Mouse (Mus musculus): ENCODE measurements around the gene Cox8a. TPM values are rescaled to one million over a fixed set of nuclear protein-coding genes. Genes with fewer than 3 reads are reported as not detected.

Gene Cox8a
- polyA plus RNA-seq (2015; fragmentation: Nextera tagmentation; extraction: Ambion mirVana), result 1,050 and 1,125 TPM in 2 replicates

DNA sequence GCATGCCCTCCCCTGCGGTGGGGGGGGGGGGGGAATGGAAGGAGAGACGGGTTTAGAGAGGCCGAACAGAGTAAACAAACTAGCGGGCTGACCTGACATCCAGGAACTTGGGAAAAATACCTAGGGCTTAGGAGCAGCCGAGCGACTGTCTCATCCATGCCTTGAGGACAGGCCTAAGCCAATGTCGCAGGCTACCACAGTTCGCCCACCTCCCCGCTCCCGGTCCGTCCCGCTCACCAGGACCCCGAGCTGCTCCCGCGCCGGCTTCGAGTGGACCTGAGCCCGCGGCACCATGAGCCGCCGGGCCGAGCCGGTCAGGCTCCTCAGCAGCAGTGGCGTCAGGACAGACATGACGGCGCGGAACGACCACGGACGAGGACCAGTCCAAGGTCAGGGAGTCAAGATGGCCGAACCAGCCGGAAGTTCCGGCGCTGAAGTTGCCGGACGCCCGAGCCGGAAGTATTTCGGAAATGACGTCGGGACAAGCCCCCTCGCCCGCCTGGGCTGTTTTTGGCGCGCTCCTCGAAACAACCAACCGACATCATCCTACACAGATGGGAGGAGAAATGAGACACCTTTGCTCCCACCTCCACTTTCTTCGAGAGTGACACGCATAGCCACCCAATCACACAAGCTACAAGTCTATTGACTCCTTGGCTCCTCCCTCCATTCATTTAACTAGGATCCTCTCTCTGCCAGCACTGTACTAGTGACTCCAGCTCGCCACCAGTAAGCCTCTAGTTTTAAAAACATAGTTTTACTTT is at the start of gene Cox8a:
Gene Cox8a (minus strand): TSS at position 455 of the 764 bp plus-strand sequence.
- under 1% methylated on average over 50 of the region's 50 CpGs for WGBS
- Histone ChIP-seq H3K36me3 (peaks cover 25% of the 10 kb centered on the region), H3K4me2 (peak within 1 kb of the TSS; percentile 72), H3K4me3 (peak within 1 kb of the TSS; percentile 87), H3K27ac (replicated peaks) (peak within 1 kb of the TSS; percentile 94), H3K27me3 (no peaks in the 10 kb centered on the region), H3K4me1 (replicated peaks) (peaks cover 36% of the 10 kb centered on the region), H3K9ac (peak within 1 kb of the TSS; percentile 86), H3K9me3 (no peaks in the 10 kb centered on the region)
- ATAC-seq (ENCODE audit: low FRiP score, low read depth), result peak; percentile 97

DNA sequence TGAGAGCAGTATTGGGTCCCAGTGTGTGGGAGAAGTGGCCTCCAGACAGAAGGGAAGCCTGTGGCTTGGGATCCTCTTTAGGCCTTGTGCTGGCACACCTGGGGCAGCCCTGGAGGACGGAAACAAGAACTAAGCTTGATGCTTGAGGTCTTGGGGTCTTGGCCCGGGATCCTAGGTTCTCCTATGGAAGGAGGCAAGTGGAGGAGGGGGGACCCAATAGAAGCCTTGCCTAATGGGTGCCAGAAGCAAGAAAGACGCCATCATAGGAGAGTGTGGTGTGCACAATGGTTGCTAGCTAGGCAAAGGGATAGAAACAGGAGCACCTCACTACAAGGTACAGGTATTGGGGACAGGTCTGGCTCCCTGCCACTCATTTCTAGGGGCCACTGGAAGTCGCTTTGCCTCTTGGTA is 49.0 kb upstream of the Cox8a start:
- 0 out of 2 replicates have a peak, but pooled peaks cover 3% of the 10 kb centered on the region for H3K36me3 ChIP-seq
- H3K27me3 ChIP-seq, result no peaks in the 10 kb centered on the region
- peaks cover 65% of the 10 kb centered on the region for H3K4me1 ChIP-seq (replicated peaks)
- ATAC-seq (ENCODE audit: low FRiP score, low read depth), result no peak
- peak overlapping the region; percentile 93 for H3K27ac ChIP-seq (replicated peaks)
- H3K9ac ChIP-seq, result no peak overlapping the region
- no peak overlapping the region for H3K4me3 ChIP-seq
- H3K4me2 ChIP-seq, result peak overlapping the region; percentile 82; the same call in 1 of the 2 replicates
- no peaks in the 10 kb centered on the region for H3K9me3 ChIP-seq
- WGBS, result 36% methylated on average over 4 of the region's 4 CpGs

DNA sequence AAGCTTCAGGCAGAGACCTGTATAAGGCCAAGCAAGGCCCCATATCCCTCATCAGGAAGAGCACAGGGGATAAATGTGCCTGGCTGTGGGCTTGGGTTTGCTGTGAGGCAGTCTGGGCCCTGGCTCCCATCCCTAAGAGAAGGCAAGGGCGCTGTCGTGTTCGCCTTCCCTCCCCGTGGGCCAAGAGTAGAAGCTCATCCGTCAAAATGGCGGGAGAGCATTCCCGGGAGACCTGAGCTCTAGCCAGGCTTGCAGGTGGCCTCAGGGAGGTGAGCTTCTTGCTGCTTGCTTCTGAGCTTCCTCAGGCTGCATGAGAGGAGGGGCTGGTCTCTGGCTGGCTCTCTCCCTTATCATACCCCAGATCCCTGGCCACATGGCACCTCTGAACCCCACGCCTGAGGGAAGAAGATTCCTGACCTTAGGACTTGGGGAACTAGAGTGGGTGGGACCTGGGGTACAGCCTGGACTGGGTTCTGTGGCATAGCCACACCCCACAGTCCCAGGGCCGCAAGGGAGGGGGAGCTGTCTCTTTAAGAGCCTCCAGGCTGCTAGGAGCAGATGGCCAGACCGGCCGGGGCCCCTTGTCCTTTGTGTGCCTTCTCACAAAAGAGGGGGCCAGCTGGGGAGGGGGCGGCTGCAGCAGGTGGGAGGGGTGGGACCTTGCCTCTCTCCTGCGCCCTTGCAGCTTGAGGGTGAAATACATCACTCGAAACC is 48.2 kb upstream of the Cox8a start:
- Histone ChIP-seq H3K27me3 (no peaks in the 10 kb centered on the region), H3K9me3 (no peaks in the 10 kb centered on the region), H3K4me1 (replicated peaks) (peaks cover 57% of the 10 kb centered on the region), H3K36me3 (no peaks in the 10 kb centered on the region), H3K9ac (no peak overlapping the region), H3K27ac (replicated peaks) (peak overlapping the region; percentile 93), H3K4me2 (0 out of 2 replicates have a peak overlapping the region, but pooled peaks have one; percentile 82), H3K4me3 (no peak overlapping the region)
- WGBS, result 10% methylated on average over 13 of the region's 14 CpGs
- ATAC-seq (ENCODE audit: low FRiP score, low read depth), result no peak

DNA sequence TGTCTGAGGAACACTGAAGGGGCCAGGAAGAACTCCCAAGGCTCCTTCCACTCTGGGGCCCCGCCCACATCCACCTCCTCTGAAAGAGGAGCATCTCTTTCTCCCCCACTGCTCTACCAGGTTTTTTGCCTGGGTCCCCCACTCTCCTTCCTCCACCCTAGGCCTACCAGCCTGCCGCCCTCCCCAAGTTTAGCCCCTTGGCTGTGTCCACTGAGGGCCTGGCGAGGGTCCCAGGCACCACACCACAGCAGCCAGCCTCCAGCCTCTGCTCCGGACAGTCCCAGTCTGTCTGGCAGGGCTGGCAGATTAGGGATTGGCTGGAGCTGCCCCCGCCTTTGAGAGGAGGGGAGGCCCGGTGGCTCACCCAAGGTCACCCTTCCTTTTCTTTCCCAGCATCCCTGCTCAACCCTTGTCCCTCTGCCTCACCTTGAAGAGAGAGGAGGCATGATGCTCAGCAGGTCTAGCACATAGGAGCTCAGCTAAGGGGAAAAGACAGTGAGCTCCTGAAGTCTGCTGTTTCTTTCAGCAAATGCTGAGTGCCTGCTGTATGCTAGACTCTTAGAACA is 47.4 kb upstream of the Cox8a start:
- H3K9ac ChIP-seq, result no peak overlapping the region
- peak overlapping the region; percentile 93 for H3K27ac ChIP-seq (replicated peaks)
- no peak overlapping the region for H3K4me3 ChIP-seq
- ATAC-seq (ENCODE audit: low FRiP score, low read depth), result no peak
- H3K36me3 ChIP-seq, result no peaks in the 10 kb centered on the region
- H3K27me3 ChIP-seq, result no peaks in the 10 kb centered on the region
- H3K4me2 ChIP-seq, result no peak overlapping the region
- peaks cover 49% of the 10 kb centered on the region for H3K4me1 ChIP-seq (replicated peaks)
- H3K9me3 ChIP-seq, result no peaks in the 10 kb centered on the region
- WGBS, result 15% methylated on average over 6 of the region's 6 CpGs

DNA sequence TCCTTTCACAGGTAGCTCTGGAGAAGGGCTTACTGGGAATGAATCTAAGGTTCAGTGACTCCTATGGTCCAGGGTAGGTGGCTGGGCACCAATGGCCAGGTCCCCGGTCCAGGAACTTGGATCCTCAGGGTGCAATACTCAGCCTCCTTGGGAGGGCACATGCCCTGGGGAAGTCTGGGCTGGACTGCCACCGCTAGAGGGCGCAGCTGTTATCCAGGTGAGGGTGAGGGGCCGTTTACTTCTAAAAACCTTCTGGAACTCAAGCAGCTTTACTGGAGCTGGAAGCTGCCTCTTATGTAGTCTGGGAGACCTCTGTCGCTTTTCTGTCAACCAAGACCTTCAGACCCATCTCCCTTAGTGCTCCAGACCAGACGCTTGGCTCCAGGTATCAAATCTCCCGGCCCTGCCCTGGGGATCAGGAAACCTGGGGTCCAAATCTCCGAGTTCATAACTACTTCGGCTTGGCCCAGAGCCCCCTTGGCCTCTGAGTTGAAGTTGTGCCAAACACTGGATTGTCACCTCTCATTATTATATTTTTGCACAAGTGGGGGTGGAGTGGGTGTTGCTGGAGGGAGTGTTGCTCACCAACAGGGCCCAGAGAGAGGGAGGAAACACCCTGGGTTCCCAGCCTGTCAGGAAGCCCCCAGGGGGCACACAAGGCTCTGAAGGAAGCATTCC is 46.8 kb upstream of the Cox8a start:
- no peak overlapping the region for H3K9ac ChIP-seq
- no peaks in the 10 kb centered on the region for H3K27me3 ChIP-seq
- H3K27ac ChIP-seq (replicated peaks), result peak overlapping the region; percentile 93
- ATAC-seq (ENCODE audit: low FRiP score, low read depth), result no peak
- WGBS, result 18% methylated on average over 9 of the region's 9 CpGs
- no peak overlapping the region for H3K4me3 ChIP-seq
- H3K9me3 ChIP-seq, result no peaks in the 10 kb centered on the region
- H3K36me3 ChIP-seq, result no peaks in the 10 kb centered on the region
- peaks cover 43% of the 10 kb centered on the region for H3K4me1 ChIP-seq (replicated peaks)
- H3K4me2 ChIP-seq, result no peak overlapping the region

DNA sequence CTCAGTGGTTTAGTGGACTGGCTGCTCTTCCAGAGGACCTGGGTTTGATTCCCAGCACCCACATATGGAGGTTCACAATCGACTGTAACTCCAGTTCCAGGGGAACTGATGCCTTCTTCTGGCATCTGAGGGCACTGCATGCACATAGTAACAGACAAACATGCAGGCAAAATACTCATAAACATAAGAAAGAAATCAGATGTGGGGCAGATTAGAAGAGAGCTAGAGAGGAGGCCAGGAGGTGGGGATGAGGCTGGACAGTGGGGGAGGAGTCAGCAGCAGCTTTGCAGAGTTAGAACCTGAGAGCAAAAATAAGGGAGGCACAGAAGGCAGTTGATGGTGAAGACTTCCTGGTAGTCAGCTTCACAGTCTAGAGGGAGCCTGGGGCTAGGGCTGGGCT is 45.2 kb upstream of the Cox8a start:
- ATAC-seq (ENCODE audit: low FRiP score, low read depth), result no peak
- Histone ChIP-seq H3K4me1 (replicated peaks) (peaks cover 37% of the 10 kb centered on the region), H3K4me2 (no peak overlapping the region), H3K9ac (no peak overlapping the region), H3K4me3 (no peak overlapping the region), H3K36me3 (no peaks in the 10 kb centered on the region), H3K27me3 (no peaks in the 10 kb centered on the region), H3K9me3 (no peaks in the 10 kb centered on the region), H3K27ac (replicated peaks) (no peak overlapping the region)
- WGBS, result 77% methylated on average over 1 of the region's 1 CpGs

DNA sequence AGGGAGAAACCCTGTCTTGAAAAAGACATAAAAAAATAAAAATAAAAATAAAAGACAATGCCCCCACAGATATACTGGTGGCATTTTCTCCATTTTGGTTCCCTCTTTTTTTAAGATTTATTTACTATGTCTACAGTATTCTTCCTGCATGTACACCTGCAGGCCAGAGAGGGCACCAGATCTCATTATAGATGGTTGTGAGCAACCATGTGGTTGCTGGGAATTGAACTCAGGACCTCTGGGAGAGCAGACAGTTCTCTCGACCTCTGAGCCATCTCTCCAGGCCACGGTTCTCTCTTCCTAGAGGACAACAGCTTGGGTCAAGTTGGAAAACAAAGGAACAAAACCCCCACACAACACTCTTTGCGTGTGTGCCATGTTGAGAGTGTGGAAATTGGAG is 44.5 kb upstream of the Cox8a start:
- Histone ChIP-seq H3K27me3 (no peaks in the 10 kb centered on the region), H3K4me1 (replicated peaks) (peaks cover 31% of the 10 kb centered on the region), H3K4me2 (no peak overlapping the region), H3K36me3 (no peaks in the 10 kb centered on the region), H3K9me3 (no peaks in the 10 kb centered on the region), H3K4me3 (no peak overlapping the region), H3K27ac (replicated peaks) (no peak overlapping the region), H3K9ac (no peak overlapping the region)
- 89% methylated on average over 3 of the region's 3 CpGs for WGBS
- no peak for ATAC-seq (ENCODE audit: low FRiP score, low read depth)

DNA sequence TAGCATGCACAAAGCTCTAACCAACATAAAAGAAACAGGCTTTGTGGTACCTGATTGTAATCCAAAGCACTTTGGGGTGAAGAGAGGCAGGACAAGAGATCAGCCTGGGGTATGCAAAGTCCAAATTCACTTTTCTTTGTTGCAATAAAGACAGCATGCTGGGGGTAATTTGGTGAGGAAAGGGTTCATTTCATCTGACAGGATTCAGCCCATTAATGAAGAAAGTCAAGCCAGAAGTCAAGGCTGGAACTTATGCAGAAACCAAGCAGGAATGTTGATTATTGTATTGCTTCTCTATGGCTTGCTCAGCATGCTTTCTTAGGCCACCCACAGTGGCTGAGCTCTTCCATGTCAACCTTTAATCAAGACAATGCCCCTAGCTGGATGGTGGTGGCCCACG is 44.1 kb upstream of the Cox8a start:
- H3K4me2 ChIP-seq, result no peak overlapping the region
- H3K27me3 ChIP-seq, result no peaks in the 10 kb centered on the region
- H3K4me1 ChIP-seq (replicated peaks), result peaks cover 26% of the 10 kb centered on the region
- no peak for ATAC-seq (ENCODE audit: low FRiP score, low read depth)
- no peak overlapping the region for H3K27ac ChIP-seq (replicated peaks)
- whole genome bisulfite sequencing, result 76% methylated on average over 1 of the region's 1 CpGs
- H3K36me3 ChIP-seq, result no peaks in the 10 kb centered on the region
- no peak overlapping the region for H3K4me3 ChIP-seq
- H3K9ac ChIP-seq, result no peak overlapping the region
- H3K9me3 ChIP-seq, result no peaks in the 10 kb centered on the region

DNA sequence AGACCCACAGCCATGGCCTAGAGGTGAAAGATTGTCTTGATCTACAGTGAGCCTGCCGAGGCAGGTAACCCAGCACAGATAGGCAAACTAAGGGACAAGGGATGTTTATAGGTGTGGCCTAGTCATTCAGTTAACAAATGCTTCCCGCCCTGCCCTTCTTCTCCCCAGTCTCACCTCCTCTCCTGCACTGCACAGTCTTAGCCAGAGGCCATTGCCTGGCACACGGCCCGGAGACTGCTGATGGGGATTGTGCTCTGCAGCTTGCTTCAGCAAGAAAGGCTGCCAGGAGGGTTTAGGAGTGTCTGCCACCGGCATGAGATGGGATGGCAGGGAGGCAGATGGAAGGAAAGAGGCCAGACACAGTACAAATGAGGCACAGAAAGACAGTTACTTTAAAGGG is 40.5 kb upstream of the Cox8a start:
- no peaks in the 10 kb centered on the region for H3K9me3 ChIP-seq
- H3K4me3 ChIP-seq, result no peak overlapping the region
- WGBS, result 74% methylated on average over 5 of the region's 5 CpGs
- H3K4me2 ChIP-seq, result no peak overlapping the region
- peak; percentile 30; the same call in 1 of the 2 replicates for ATAC-seq (ENCODE audit: low FRiP score, low read depth)
- H3K9ac ChIP-seq, result no peak overlapping the region
- no peaks in the 10 kb centered on the region for H3K36me3 ChIP-seq
- no peaks in the 10 kb centered on the region for H3K27me3 ChIP-seq
- H3K27ac ChIP-seq (replicated peaks), result no peak overlapping the region; the same call in 1 of the 2 replicates
- H3K4me1 ChIP-seq (replicated peaks), result peaks cover 3% of the 10 kb centered on the region; the same call in 1 of the 2 replicates

DNA sequence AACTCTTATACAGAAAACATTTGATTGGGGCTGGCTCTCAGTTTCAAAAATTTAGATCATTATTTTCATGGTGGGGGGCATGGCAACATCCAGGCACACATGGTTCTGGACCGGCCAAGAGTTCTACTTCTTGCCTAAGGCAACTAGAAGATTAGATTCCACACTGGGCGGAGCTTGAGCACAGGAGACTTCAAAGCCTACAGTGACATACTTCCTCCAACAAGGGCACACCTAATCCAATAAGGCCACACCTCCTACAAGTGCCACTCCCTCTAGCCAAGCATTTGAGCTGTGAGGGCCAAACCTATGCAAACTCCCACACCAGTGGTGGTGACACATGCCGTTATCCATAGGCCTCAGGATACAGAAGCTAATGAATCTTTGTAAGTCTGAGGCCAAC is 28.6 kb upstream of the Cox8a start:
- Histone ChIP-seq H3K9ac (no peak overlapping the region), H3K4me1 (replicated peaks) (peaks cover 5% of the 10 kb centered on the region), H3K4me2 (no peak overlapping the region), H3K36me3 (no peaks in the 10 kb centered on the region), H3K27me3 (no peaks in the 10 kb centered on the region), H3K4me3 (no peak overlapping the region), H3K9me3 (no peaks in the 10 kb centered on the region), H3K27ac (replicated peaks) (no peak overlapping the region)
- WGBS, result 87% methylated on average over 3 of the region's 3 CpGs
- ATAC-seq (ENCODE audit: low FRiP score, low read depth), result no peak

DNA sequence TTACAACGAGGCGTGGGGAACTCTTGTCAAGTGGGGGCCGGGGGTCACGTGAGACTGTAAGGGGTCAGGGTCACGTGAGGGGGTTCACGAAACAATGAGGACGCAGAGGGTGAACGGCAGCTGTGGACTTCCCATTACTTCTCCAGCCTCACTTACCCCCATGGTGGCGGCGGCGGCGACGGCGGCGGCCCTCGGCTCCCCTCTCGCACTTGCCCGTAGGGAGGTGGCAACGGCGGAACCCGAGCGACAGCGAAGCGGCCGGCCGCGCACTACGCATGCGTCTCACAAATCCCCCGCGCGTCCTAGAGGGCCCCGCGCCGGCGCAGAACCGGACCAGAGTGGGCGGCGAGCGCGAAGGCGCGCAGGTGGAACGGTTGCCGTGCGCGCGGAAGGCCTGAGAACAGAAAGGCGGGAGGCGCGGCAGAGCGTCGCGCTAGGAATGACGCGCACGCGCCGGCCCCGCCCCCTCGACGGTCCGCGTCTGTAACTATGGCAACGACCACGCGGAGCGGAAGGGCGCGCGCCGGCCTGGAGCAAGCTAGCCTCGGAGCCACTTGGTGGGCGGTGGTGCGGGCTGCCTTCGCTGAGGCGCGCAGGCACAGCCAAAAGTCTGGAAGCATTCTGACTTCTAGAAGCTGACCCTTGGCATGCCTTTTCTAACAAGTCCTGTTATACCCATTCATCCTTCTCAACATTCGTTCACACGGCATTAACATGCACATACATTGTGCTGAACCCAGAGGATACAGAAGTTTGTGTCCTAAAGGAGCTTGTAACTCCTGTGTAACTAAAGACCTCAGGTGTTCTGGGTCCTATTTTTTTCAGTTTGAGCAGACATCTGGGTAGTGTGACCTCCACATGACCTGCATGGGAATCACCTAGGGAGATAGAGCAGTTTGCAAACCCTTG is 23.6 kb upstream of the Cox8a start, which contains the start of gene Naa40:
Gene Naa40 (minus strand): TSS at position 402 of the 909 bp plus-strand sequence.
- WGBS, result under 1% methylated on average over 78 of the region's 80 CpGs

More for the DNA sequence above, 23.6 kb upstream of the Cox8a start, which contains the start of gene Naa40:
- no peaks in the 10 kb centered on the region for H3K36me3 ChIP-seq
- H3K4me1 ChIP-seq (replicated peaks), result peaks cover 27% of the 10 kb centered on the region
- H3K27ac ChIP-seq (replicated peaks), result peak within 1 kb of the TSS; percentile 84
- peak; percentile 98 for ATAC-seq (ENCODE audit: low FRiP score, low read depth)
- peak within 1 kb of the TSS; percentile 96 for H3K4me2 ChIP-seq
- no peaks in the 10 kb centered on the region for H3K9me3 ChIP-seq
- peak within 1 kb of the TSS; percentile 74 for H3K4me3 ChIP-seq
- no peaks in the 10 kb centered on the region for H3K27me3 ChIP-seq
- H3K9ac ChIP-seq, result peak within 1 kb of the TSS; percentile 78
